Mouse (Mus musculus) neural tube, embryonic 15.5 days (tissue): Measurements from ENCODE around the gene Ccnl1. TPM values are rescaled to one million over a fixed set of nuclear protein-coding genes. Genes with fewer than 3 reads are reported as not detected.

Experiments used
- ATAC-seq: fragments of 200-750 bp; cut with Nextera tagmentation; 2 replicates; pipeline ENCODE4 v1.8.0; 2017; ENCODE audit warnings: mild to moderate bottlenecking, moderate TSS enrichment, moderate library complexity; ENCODE audit not compliant: low FRiP score
- H3K27ac ChIP-seq: fragments of 300-500 bp; sonication (generic); replicated peaks from 2 replicates; pipeline ENCODE4 v1.5.1; 2015; ENCODE audit warnings: mild to moderate bottlenecking, inconsistent platforms
- H3K27me3 ChIP-seq: fragments of 300-500 bp; sonication (generic); replicated peaks from 2 replicates; pipeline ENCODE4 v1.6.1; 2015; ENCODE audit warnings: inconsistent platforms
- H3K36me3 ChIP-seq: fragments of 300-500 bp; sonication (generic); 2 replicates; pipeline ENCODE4 v1.6.1; 2015; ENCODE audit warnings: inconsistent platforms
- H3K4me1 ChIP-seq: fragments of 300-500 bp; sonication (generic); 2 replicates; pipeline ENCODE4 v1.6.1; 2015; ENCODE audit warnings: inconsistent platforms
- H3K4me2 ChIP-seq: fragments of 300-500 bp; sonication (generic); 2 replicates; pipeline ENCODE4 v1.6.1; 2015; ENCODE audit warnings: inconsistent platforms, mild to moderate bottlenecking, moderate library complexity
- H3K4me3 ChIP-seq: fragments of 300-500 bp; sonication (generic); replicated peaks from 2 replicates; pipeline ENCODE4 v1.5.1; 2015; ENCODE audit warnings: mild to moderate bottlenecking, inconsistent platforms
- H3K9ac ChIP-seq: fragments of 300-500 bp; sonication (generic); replicated peaks from 2 replicates; pipeline ENCODE4 v1.6.1; 2015; ENCODE audit warnings: mild to moderate bottlenecking, inconsistent platforms
- H3K9me3 ChIP-seq: fragments of 300-500 bp; sonication (generic); replicated peaks from 2 replicates; pipeline ENCODE4 v1.6.1; 2016; ENCODE audit warnings: inconsistent platforms
- WGBS: fragments of 180-500 bp; shearing (Covaris S2); methylation state at CpG from one replicate; pipeline ENCODE4 v1.1.7; 2015; ENCODE audit warnings: mixed read lengths; 5-methylcytosine and 5-hydroxymethylcytosine counted together
- polyA plus RNA-seq: library from polyadenylated mRNA; unstranded; fragments of >200 nt; fragmentation: Nextera tagmentation; extraction: Ambion mirVana; gene quantifications from 2 replicates; pipeline ENCODE4 v1.2.1, GENCODE M21; 2015

The Ccnl1 gene
- polyA plus RNA-seq, 1 experiment from 2014 or later: 63.4 TPM

DNA sequence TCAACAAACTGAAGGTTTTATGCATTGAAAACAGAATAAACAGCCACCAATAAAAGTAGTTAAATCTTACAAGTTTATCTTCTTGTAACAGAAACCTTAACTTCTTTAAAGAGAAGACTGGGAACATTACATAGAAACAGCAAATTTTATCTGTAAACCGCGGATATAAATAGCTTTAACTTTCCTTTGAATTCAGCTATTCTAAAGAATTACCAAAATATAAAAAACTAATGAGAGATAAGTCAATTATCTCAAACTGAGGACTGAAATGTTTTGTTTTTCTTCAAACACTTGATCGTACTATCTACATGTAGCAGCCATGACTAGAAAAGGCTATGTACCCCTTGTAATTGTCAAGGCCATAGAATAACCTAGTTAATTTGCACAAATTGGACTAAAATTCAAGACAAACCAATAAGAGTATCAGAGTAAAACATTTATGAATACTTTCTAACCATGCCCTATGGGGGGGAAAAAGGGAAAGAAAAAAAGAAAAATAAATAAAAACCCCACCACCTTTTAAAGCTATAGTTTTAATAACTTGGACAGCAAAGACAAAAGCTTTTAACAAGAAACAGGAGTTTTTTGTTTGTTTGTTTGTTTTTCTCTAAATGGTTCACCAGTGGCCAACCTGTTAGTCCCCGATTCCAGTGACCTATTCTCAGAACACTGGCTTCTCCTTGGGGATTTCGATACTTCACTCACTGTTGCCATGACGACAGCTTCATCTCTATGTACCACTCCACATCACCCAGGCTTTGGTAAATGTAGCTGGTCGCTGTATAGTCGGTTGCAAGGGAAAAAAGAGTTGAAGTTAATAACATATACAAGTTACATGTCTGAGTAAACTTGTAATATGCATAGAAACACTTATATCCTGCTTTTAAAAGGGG, 3.3 kb downstream of the Ccnl1 start:
- WGBS: 45% methylated on average over 8 of the region's 8 CpGs
- H3K36me3 ChIP-seq: peaks cover 25% of the 10 kb centered on the region

GRCm38 (mm10) chr3:65950831-65951365, 7.2 kb downstream of the Ccnl1 start:
- Histone ChIP-seq H3K4me3 (no peak overlapping the region), H3K27me3 (no peaks in the 10 kb centered on the region), H3K4me1 (peaks cover 24% of the 10 kb centered on the region), H3K36me3 (peaks cover 49% of the 10 kb centered on the region), H3K9ac (no peak overlapping the region), H3K9me3 (no peaks in the 10 kb centered on the region), H3K4me2 (no peak overlapping the region), H3K27ac (no peak overlapping the region)
- WGBS: 93% methylated on average over 4 of the region's 4 CpGs
- ATAC-seq: no peak

More for the DNA sequence above, 3.3 kb downstream of the Ccnl1 start:
- H3K9ac ChIP-seq: no peak overlapping the region
- H3K4me1 ChIP-seq: peaks cover 47% of the 10 kb centered on the region
- no peak for ATAC-seq
- H3K27ac ChIP-seq: no peak overlapping the region
- no peak overlapping the region for H3K4me3 ChIP-seq
- 0 out of 2 replicates have a peak overlapping the region, but pooled peaks have one; percentile 5 for H3K4me2 ChIP-seq
- no peaks in the 10 kb centered on the region for H3K9me3 ChIP-seq
- no peaks in the 10 kb centered on the region for H3K27me3 ChIP-seq

- no peak overlapping the region for H3K9ac ChIP-seq
- peaks cover 52% of the 10 kb centered on the region for H3K36me3 ChIP-seq
- 86% methylated on average over 2 of the region's 2 CpGs for WGBS
- no peak overlapping the region for H3K4me3 ChIP-seq
- peaks cover 22% of the 10 kb centered on the region for H3K4me1 ChIP-seq
- no peak overlapping the region for H3K27ac ChIP-seq
- H3K4me2 ChIP-seq: no peak overlapping the region
- no peaks in the 10 kb centered on the region for H3K9me3 ChIP-seq
- ATAC-seq: no peak
- no peaks in the 10 kb centered on the region for H3K27me3 ChIP-seq
These were observed 7.7 kb downstream of the Ccnl1 start for GRCm38 (mm10) chr3:65950304-65950703.

DNA sequence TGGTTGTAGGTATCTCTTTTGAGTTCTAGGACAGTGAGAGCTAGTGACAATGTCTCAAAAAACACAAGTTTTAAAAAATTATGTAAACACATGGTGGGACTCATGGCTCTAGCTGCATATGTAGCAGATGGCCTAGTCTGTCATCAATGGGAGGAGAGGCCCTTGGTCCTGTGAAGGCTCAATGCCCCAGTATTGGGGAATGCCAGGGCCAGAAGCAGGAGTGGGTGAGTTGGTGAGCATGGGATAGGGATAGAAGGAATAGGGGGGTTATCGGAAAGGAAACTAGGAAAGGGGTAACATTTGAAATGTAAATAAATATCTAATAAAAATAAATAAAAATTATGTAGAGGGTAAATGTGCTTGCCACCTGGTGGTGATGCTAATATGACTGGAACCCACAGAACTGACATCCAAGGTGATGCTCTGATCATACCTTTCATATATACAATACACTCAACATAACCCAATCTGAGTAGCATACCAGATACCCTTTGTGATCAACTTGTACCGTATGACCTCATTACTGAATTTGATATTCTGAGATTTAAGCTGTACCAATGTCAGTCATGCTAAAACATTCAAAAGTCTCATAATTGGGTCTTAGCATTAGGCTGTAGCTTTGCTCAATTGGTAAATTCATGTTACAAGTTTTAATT, 12.6 kb downstream of the Ccnl1 start:
- 93% methylated on average over 2 of the region's 2 CpGs for WGBS
- ATAC-seq: no peak
- H3K36me3 ChIP-seq: peaks cover 52% of the 10 kb centered on the region

GRCm38 (mm10) chr3:65944713-65945112, 13.3 kb downstream of the Ccnl1 start:
- Histone ChIP-seq H3K36me3 (peaks cover 49% of the 10 kb centered on the region), H3K27me3 (no peaks in the 10 kb centered on the region), H3K4me2 (no peak overlapping the region), H3K9ac (no peak overlapping the region), H3K9me3 (no peaks in the 10 kb centered on the region), H3K4me1 (no peaks in the 10 kb centered on the region), H3K27ac (no peak overlapping the region), H3K4me3 (no peak overlapping the region)
- ATAC-seq: no peak
- WGBS: 91% methylated on average over 3 of the region's 3 CpGs

More for the DNA sequence above, 12.6 kb downstream of the Ccnl1 start:
- Histone ChIP-seq H3K27ac (no peak overlapping the region), H3K9me3 (no peaks in the 10 kb centered on the region), H3K4me3 (no peak overlapping the region), H3K4me2 (no peak overlapping the region), H3K9ac (no peak overlapping the region), H3K4me1 (no peaks in the 10 kb centered on the region), H3K27me3 (no peaks in the 10 kb centered on the region)

- H3K27ac ChIP-seq: no peak overlapping the region
- peaks cover 40% of the 10 kb centered on the region for H3K36me3 ChIP-seq
- no peak overlapping the region for H3K4me3 ChIP-seq
- H3K4me1 ChIP-seq: no peaks in the 10 kb centered on the region
- no peaks in the 10 kb centered on the region for H3K9me3 ChIP-seq
- no peak for ATAC-seq
- 83% methylated on average over 4 of the region's 4 CpGs for WGBS
- no peak overlapping the region for H3K9ac ChIP-seq
- no peaks in the 10 kb centered on the region for H3K27me3 ChIP-seq
- no peak overlapping the region for H3K4me2 ChIP-seq
These were observed 14.6 kb downstream of the Ccnl1 start for GRCm38 (mm10) chr3:65943453-65943852.

- peaks cover 18% of the 10 kb centered on the region for H3K36me3 ChIP-seq
- no peaks in the 10 kb centered on the region for H3K9me3 ChIP-seq
- 92% methylated on average over 1 of the region's 1 CpGs for WGBS
- ATAC-seq: no peak
- H3K4me3 ChIP-seq: no peak overlapping the region
- H3K27ac ChIP-seq: no peak overlapping the region
- H3K4me2 ChIP-seq: no peak overlapping the region
- H3K4me1 ChIP-seq: no peaks in the 10 kb centered on the region
- H3K27me3 ChIP-seq: no peaks in the 10 kb centered on the region
- H3K9ac ChIP-seq: no peak overlapping the region
These were observed 17.0 kb downstream of the Ccnl1 start for GRCm38 (mm10) chr3:65941052-65941451.

- H3K4me1 ChIP-seq: no peaks in the 10 kb centered on the region
- 0 out of 2 replicates have a peak, but pooled peaks have one; percentile 57 for ATAC-seq
- H3K36me3 ChIP-seq: no peaks in the 10 kb centered on the region
- no peak overlapping the region for H3K4me2 ChIP-seq
- no peak overlapping the region for H3K4me3 ChIP-seq
- no peaks in the 10 kb centered on the region for H3K27me3 ChIP-seq
- H3K9ac ChIP-seq: no peak overlapping the region
- no peaks in the 10 kb centered on the region for H3K9me3 ChIP-seq
- no peak overlapping the region for H3K27ac ChIP-seq
- 26% methylated on average over 3 of the region's 3 CpGs for WGBS
These were observed 19.8 kb downstream of the Ccnl1 start for GRCm38 (mm10) chr3:65938211-65938610.

GRCm38 (mm10) chr3:65936384-65936783, 21.7 kb downstream of the Ccnl1 start:
- Histone ChIP-seq H3K36me3 (no peaks in the 10 kb centered on the region), H3K9me3 (no peaks in the 10 kb centered on the region), H3K27ac (no peak overlapping the region), H3K27me3 (no peaks in the 10 kb centered on the region), H3K4me3 (no peak overlapping the region), H3K9ac (no peak overlapping the region), H3K4me2 (no peak overlapping the region), H3K4me1 (no peaks in the 10 kb centered on the region)
- no peak for ATAC-seq
- 59% methylated on average over 12 of the region's 12 CpGs for WGBS

DNA sequence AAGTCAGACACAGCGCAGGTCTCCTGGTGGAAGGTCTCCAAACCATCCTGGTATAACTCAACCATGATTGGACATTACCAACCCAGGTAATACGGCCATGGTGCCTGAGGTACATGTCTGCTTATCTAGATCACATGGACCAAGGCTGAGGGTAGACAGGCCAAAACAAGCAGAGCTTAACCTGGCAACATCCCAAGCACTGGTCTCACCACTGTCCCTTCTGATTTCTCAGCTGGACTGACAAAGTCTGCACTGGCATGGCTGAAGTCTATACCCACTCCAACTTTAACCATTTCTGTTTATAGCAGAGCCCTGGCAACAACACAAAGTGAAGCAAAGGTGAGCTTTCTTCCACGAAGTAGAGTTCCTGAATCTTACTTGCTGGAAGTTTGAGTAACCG, 22.9 kb downstream of the Ccnl1 start:
- Histone ChIP-seq H3K36me3 (no peaks in the 10 kb centered on the region), H3K4me3 (no peak overlapping the region), H3K27ac (no peak overlapping the region), H3K9me3 (no peaks in the 10 kb centered on the region), H3K4me1 (peaks cover under 1% of the 10 kb centered on the region), H3K27me3 (no peaks in the 10 kb centered on the region), H3K4me2 (no peak overlapping the region), H3K9ac (no peak overlapping the region)
- no peak for ATAC-seq
- WGBS: 97% methylated on average over 4 of the region's 4 CpGs

- 86% methylated on average over 4 of the region's 4 CpGs for WGBS
- peaks cover 13% of the 10 kb centered on the region for H3K4me1 ChIP-seq
These were observed 24.3 kb downstream of the Ccnl1 start for GRCm38 (mm10) chr3:65933726-65934125.

GRCm38 (mm10) chr3:65931542-65931941, 26.5 kb downstream of the Ccnl1 start:
- Histone ChIP-seq H3K27me3 (no peaks in the 10 kb centered on the region), H3K9me3 (no peaks in the 10 kb centered on the region), H3K4me3 (no peak overlapping the region), H3K4me2 (no peak overlapping the region), H3K9ac (no peak overlapping the region), H3K36me3 (no peaks in the 10 kb centered on the region), H3K4me1 (peaks cover 15% of the 10 kb centered on the region), H3K27ac (no peak overlapping the region)
- no peak for ATAC-seq
- WGBS: 90% methylated on average over 7 of the region's 7 CpGs

More at GRCm38 (mm10) chr3:65933726-65934125, 24.3 kb downstream of the Ccnl1 start:
- no peaks in the 10 kb centered on the region for H3K36me3 ChIP-seq
- no peak for ATAC-seq
- H3K27ac ChIP-seq: no peak overlapping the region
- no peak overlapping the region for H3K9ac ChIP-seq
- H3K4me3 ChIP-seq: no peak overlapping the region
- H3K4me2 ChIP-seq: no peak overlapping the region
- H3K9me3 ChIP-seq: no peaks in the 10 kb centered on the region
- H3K27me3 ChIP-seq: no peaks in the 10 kb centered on the region
